Mouse (Mus musculus): ENCODE data around the gene Txnl4b.
A peak's percentile ranks its signal among the peaks of the same experiment; 100 is the strongest.

GRCm38 (mm10) chr8:109551663-109552062 lies 14.0 kb upstream of the Txnl4b start:
- TF ChIP-seq CTCF (IDR thresholded peaks at IDR 0.05; ENCODE audit: low read depth) (peak; percentile 69), EP300 (optimal IDR thresholded peaks at IDR 0.05) (no peak)

Data from stomach, postnatal 0 days (tissue).